Mouse (Mus musculus) cerebellum, adult 11-12 months (tissue): Measurements from ENCODE around the gene Tln2.

Source experiments
- DNase-seq: peaks from one replicate; pipeline ENCODE4 v3.0.0; 2022

The Tln2 gene

GRCm38 (mm10) chr9:67544783-67545182 lies 14.7 kb downstream of the Tln2 start:
- no peak for DNase-seq

DNA sequence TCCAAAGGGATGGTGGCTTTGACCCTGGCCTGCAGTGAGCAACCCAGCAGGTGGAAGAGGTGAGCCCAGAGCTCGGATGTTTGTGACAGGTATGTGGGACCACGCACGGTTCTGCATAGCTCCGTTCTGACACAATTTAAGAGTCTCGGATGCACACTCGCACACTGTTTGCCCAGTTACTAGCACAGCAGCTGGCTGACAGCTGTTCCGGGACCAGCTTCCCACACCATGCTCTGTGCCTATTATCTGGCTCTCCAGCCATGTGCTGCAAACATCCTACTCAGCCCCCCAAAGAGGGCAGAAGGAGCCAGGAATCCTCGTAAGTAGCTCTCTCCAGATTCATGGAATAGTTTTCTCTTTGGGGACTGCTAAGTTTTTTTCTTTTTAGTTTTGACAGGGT lies 17.6 kb downstream of the Tln2 start:
- DNase-seq = no peak

GRCm38 (mm10) chr9:67539776-67540706 lies 19.5 kb downstream of the Tln2 start:
- no peak for DNase-seq

DNA sequence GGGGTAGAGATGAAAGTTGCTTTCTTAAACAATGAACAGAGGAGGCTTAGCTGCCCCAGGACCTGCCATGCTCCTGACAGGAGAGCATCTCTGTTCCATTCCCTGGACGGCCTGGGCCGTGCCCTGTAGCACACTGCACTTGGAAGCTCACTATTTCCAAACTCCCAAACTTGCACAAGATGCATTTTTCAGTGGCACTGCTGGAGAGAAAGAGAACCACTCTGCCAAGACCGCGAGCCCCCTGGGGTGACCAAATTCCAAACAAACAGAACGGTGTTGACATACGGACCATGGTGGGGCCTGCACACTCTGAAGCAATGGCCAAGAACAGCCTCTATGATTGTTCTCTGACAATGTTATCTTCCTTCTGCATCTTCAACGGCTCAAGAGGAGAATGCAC lies 25.1 kb downstream of the Tln2 start:
- DNase-seq = no peak

DNA sequence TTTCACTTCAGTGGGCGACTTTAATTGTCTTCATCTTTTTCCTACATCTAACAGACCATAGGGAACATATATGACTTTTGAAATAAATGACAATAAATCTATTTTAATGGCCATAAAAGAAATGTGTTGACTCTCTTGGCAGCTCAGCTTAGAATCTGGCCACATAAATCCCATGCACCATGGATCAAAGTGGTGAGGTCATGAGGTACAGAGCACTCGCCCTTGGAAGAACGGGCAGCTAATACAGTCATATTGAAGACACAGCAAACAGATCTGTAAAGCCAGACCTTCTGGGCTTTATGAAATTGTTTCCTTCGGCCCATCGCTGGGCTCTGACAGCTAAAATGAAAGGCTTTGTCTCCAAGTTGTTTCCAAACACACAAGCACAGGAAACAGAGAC lies 26.2 kb downstream of the Tln2 start:
- DNase-seq = no peak

DNA sequence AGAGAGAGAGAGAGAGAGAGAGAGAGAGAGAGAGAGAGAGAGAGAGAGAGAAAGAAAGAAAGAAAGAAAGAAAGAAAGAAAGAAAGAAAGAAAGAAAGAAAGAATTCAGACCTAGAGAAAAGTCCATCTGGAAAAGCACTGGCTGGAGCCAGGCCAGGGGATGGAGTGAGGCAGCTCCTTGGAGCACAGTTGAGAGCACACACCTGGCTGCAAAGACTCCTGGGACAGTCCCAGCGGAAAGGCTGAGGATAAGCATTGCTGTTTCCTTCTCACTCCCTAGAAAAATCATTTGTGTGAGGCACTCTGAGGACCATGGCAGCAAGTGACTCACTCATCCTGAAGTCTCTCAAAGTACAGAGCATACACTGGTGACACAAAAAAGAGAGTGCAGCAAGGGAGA lies 26.9 kb downstream of the Tln2 start:
- DNase-seq = no peak

DNA sequence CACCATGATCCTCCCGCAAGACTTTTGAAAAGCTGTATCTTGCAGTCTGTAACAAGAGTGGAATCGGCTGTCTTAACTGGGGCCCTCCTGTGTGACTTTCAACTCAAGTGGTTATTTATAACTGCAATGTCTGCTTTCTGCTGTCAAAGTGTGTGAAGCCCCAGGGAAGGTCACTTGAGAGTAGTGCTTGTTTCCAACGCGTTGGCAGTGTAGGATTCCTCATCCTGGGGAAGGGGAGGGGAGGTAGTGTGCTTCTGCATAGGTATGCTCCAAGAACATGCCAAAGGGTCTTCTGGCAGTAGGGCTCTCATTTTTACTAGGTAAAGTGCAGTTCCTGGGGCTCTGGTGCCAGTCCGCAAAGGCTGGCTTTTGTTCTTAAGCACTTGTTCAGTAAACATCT lies 29.9 kb downstream of the Tln2 start:
- DNase-seq = no peak

DNA sequence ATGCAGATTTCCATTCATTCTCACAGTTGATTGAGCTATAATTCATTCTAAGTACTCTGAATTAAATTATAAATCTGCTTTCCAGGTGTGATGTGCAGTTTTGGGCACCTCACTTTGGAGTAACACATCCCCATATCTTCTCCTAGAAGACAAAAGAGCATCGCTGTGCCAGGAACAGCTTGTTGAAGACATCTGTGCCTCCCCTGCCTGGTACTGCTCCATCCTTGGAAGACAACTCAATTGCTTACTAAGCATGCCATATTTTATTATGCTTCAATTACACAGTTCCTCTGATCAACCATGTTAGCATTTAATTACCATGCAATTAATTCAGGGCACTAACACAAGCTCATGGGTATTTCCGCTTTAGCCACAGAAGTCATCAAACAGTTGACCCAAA lies 31.8 kb downstream of the Tln2 start:
- DNase-seq = no peak

- no peak for DNase-seq
These were observed 37.8 kb downstream of the Tln2 start for GRCm38 (mm10) chr9:67521736-67522135.

- no peak for DNase-seq
These were observed 50.0 kb downstream of the Tln2 start for GRCm38 (mm10) chr9:67509510-67509909.

GRCm38 (mm10) chr9:67504669-67505260 lies 54.7 kb downstream of the Tln2 start:
- peak; percentile 10 for DNase-seq

DNA sequence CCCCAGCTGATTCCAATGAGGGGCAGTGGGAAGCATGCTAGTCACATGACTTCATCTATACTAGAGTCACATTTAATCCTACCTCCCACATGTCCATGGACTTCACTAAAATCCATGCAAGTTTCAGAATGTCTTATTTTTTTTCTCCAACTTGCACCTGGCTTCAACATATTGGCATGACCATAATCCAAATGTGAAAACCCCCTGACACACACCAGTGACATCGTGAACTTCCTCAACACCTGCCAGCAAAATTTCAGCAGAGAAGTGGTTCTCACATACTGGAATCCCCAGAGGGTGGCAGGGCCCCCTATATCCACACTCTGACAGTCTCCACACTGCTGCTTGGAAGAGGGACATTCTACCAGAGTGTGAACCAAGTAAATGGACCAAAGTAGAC lies 57.7 kb downstream of the Tln2 start:
- DNase-seq = no peak

GRCm38 (mm10) chr9:67496368-67496767 lies 63.1 kb downstream of the Tln2 start:
- DNase-seq = no peak

DNA sequence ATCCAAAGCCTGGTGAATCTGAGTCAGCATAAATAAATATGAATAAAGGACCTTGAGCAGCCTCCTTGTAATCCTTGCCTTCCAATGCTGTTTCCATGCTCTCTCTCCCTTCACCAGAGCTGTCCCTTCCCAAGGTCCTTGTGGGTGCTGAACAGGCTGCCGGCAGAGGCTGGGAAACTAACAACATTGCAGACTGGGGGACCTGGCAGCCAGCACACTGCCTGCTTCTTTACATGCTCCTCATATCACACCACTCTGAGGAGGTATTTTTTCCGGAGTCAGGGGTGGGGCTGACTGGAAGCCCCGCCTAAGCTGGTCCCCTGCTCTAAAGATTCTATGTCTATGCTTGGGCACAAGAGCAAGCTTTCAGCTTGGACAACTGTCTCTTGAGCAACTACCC lies 64.2 kb downstream of the Tln2 start:
- DNase-seq = no peak

GRCm38 (mm10) chr9:67493876-67494552 lies 65.5 kb downstream of the Tln2 start:
- DNase-seq = no peak

- no peak for DNase-seq
These were observed 70.1 kb downstream of the Tln2 start for GRCm38 (mm10) chr9:67489370-67489769.

GRCm38 (mm10) chr9:67486621-67487020 lies 72.9 kb downstream of the Tln2 start:
- DNase-seq = no peak

- no peak for DNase-seq
These were observed 74.1 kb downstream of the Tln2 start for GRCm38 (mm10) chr9:67485169-67486072.

DNA sequence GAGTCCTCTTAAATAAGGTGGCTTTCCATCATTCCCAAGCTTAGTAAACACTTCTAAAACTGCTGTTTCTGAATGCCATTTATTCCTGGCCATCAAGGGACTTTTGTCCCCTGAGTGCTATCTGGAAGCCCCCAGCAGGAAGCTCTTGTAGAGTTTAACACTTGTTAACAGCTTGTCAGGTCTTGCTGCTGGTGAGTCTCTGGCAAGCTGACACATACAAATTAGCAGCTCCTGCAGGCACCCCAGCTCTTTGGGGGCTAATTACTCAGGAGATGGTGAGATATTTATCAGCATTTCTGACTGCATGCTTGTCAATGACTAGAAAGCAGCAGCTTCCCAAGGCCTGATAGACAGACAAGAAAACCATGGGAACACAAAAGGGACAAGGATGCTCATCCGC lies 77.2 kb downstream of the Tln2 start:
- DNase-seq = no peak

GRCm38 (mm10) chr9:67481851-67482250 lies 77.7 kb downstream of the Tln2 start:
- DNase-seq = no peak

GRCm38 (mm10) chr9:67477445-67477844 lies 82.1 kb downstream of the Tln2 start:
- no peak for DNase-seq

GRCm38 (mm10) chr9:67476184-67476583 lies 83.3 kb downstream of the Tln2 start:
- DNase-seq = no peak
